Mouse (Mus musculus): Measurements from ENCODE around the gene Lrrn4. TPM values are rescaled to one million over a fixed set of nuclear protein-coding genes. Genes with fewer than 3 reads are reported as not detected.
A peak's percentile ranks its signal among the peaks of the same experiment; 100 is the strongest.

The Lrrn4 gene
- polyA plus RNA-seq (2014; fragmentation: Nextera tagmentation; extraction: Ambion mirVana) = 9.3 and 11.3 TPM in 2 replicates

DNA sequence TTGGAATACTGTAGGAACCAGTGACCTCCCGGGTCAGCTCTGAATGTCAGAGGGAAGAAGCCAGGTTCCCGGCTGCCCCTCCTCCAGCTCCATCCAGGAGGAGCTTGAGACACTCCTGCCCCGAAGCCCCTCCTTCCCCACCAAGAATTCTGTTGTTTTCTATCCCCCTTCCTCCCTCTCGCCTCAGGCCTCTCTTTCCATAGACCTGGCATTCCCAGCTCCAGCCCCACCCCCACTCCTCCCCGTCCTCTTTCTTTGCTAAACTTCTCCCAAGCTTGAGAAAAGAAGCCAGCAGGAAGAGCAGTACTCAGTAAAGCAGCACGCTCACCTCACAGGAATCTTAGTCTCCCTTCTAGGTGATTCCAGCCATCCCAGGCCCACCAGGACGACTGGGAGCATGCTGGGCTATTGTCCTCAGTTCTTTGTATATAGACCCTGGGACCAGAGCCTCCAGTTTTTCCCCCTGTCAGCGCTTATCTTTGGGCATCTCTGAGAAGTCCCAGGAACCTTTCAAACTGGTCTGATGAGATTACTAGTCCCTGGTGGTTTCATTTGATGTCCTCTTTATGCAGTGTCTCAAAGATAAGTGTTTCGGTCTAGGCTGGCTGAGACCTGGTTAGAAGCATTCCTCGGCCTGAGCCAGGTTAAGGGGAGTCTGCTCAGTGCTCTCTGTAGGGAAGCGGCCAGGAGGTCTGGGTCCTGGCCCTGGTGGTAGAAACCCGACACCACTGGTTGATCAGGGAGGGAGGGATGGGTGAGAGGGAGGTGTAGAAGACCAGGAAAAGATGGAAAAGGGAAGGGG lies at the start of gene Lrrn4:
Gene Lrrn4, minus strand, starts transcription at position 48 of the 802 bp plus-strand sequence.
- peak within 1 kb of the TSS; percentile 97 for H3K4me2 ChIP-seq (replicated peaks; ENCODE audit: low read depth, low read length)
- peak within 1 kb of the TSS; percentile 43 for H3K4me3 ChIP-seq (ENCODE audit: low read depth, low read length)
- H3K9ac ChIP-seq (replicated peaks; ENCODE audit: low read depth, low read length) = no peak within 1 kb of the TSS
- H3K27me3 ChIP-seq (ENCODE audit: control insufficient read depth, insufficient read depth, low read length) = peaks cover 7% of the 10 kb centered on the region
- WGBS = 14% methylated on average over 12 of the region's 12 CpGs
- no peak within 1 kb of the TSS for H3K27ac ChIP-seq (ENCODE audit: low read length)
- no peak for ATAC-seq (ENCODE audit: insufficient number of reproducible peaks, insufficient read depth, low FRiP score, low read depth)
- no peaks in the 10 kb centered on the region for H3K36me3 ChIP-seq (ENCODE audit: control insufficient read depth, insufficient read depth, low read length)
- H3K4me1 ChIP-seq (ENCODE audit: control insufficient read depth, insufficient read depth, low read length) = no peaks in the 10 kb centered on the region; the same call in 1 of the 2 replicates
- no peaks in the 10 kb centered on the region for H3K9me3 ChIP-seq (ENCODE audit: control insufficient read depth, low read depth, low read length)

DNA sequence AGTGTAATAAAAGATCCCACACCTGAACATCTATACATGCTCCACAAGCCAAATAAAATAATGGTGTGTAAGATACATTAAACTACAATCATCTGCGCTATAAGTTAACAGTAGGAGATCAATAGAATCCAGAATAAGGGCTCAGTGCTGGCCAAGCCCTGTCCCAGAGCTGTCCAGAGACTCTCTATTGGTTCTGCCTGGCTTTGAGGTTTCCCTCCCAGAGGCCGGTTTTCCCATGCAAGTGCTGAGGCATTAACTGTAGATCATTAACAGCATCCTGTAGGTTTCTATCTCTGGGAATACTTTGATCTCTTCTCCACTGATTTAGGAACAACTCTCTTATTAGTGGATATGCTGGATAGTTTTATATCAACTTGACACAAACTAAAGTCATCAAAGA lies 48.3 kb upstream of the Lrrn4 start:
- no peak overlapping the region for H3K4me3 ChIP-seq (ENCODE audit: low read depth, low read length)
- H3K36me3 ChIP-seq (ENCODE audit: control insufficient read depth, insufficient read depth, low read length) = no peaks in the 10 kb centered on the region
- H3K4me1 ChIP-seq (ENCODE audit: control insufficient read depth, insufficient read depth, low read length) = no peaks in the 10 kb centered on the region
- ATAC-seq (ENCODE audit: insufficient number of reproducible peaks, insufficient read depth, low FRiP score, low read depth) = no peak
- no peak overlapping the region for H3K9ac ChIP-seq (replicated peaks; ENCODE audit: low read depth, low read length)
- WGBS = 77% methylated on average over 2 of the region's 2 CpGs
- no peak overlapping the region for H3K27ac ChIP-seq (ENCODE audit: low read length)
- no peak overlapping the region for H3K4me2 ChIP-seq (replicated peaks; ENCODE audit: low read depth, low read length)
- no peaks in the 10 kb centered on the region for H3K27me3 ChIP-seq (ENCODE audit: control insufficient read depth, insufficient read depth, low read length)
- no peaks in the 10 kb centered on the region; the same call in 1 of the 2 replicates for H3K9me3 ChIP-seq (ENCODE audit: control insufficient read depth, low read depth, low read length)

DNA sequence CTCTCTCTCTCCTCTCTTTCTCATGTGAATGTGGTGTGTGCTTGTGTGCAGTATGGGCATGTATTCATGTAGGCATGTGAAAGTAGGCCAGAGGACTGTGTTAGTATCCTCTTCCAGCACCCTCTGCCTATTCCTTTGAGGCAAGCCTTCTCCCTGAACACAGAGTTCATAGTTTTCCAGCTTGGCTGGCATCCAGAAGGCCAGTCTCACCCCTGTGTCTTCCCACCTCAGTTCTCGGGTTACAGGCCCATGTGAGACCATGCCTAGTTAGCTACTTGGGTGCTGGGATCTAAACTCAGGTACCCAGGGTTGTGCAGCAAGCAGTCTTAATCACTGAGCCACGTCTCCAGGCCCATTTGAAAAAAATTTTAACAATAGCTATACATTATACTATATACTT lies 47.2 kb upstream of the Lrrn4 start:
- Histone ChIP-seq H3K4me3 (ENCODE audit: low read depth, low read length) (no peak overlapping the region), H3K9ac (replicated peaks; ENCODE audit: low read depth, low read length) (no peak overlapping the region), H3K27ac (ENCODE audit: low read length) (no peak overlapping the region), H3K4me1 (ENCODE audit: control insufficient read depth, insufficient read depth, low read length) (no peaks in the 10 kb centered on the region), H3K27me3 (ENCODE audit: control insufficient read depth, insufficient read depth, low read length) (no peaks in the 10 kb centered on the region), H3K4me2 (replicated peaks; ENCODE audit: low read depth, low read length) (no peak overlapping the region), H3K9me3 (ENCODE audit: control insufficient read depth, low read depth, low read length) (no peaks in the 10 kb centered on the region; the same call in 1 of the 2 replicates), H3K36me3 (ENCODE audit: control insufficient read depth, insufficient read depth, low read length) (no peaks in the 10 kb centered on the region)
- ATAC-seq (ENCODE audit: insufficient number of reproducible peaks, insufficient read depth, low FRiP score, low read depth) = no peak
- WGBS = 53% methylated on average over 2 of the region's 2 CpGs

DNA sequence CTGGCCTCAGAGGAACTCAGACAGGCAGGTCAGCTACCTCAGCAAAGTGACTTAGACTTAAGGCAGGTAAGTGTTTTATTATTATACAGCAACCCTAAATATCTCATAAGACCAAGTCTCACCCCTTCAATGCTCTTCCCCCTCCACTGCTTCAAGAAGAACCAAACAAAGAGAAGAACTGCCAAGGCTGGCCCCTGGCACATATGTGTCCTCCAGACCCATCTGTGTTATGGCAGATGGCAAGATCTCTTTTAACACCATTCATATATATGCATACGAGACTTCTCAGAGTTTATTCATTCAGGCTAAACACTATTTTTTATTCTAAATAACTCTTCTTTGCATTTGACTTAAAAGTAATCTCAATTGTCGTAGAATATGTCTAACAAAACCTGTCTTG lies 46.6 kb upstream of the Lrrn4 start:
- Histone ChIP-seq H3K9ac (replicated peaks; ENCODE audit: low read depth, low read length) (no peak overlapping the region), H3K27ac (ENCODE audit: low read length) (no peak overlapping the region), H3K4me3 (ENCODE audit: low read depth, low read length) (no peak overlapping the region), H3K4me1 (ENCODE audit: control insufficient read depth, insufficient read depth, low read length) (no peaks in the 10 kb centered on the region), H3K9me3 (ENCODE audit: control insufficient read depth, low read depth, low read length) (no peaks in the 10 kb centered on the region; the same call in 1 of the 2 replicates), H3K36me3 (ENCODE audit: control insufficient read depth, insufficient read depth, low read length) (no peaks in the 10 kb centered on the region), H3K4me2 (replicated peaks; ENCODE audit: low read depth, low read length) (no peak overlapping the region), H3K27me3 (ENCODE audit: control insufficient read depth, insufficient read depth, low read length) (no peaks in the 10 kb centered on the region)
- no peak for ATAC-seq (ENCODE audit: insufficient number of reproducible peaks, insufficient read depth, low FRiP score, low read depth)
- WGBS = 71% methylated on average over 2 of the region's 2 CpGs

DNA sequence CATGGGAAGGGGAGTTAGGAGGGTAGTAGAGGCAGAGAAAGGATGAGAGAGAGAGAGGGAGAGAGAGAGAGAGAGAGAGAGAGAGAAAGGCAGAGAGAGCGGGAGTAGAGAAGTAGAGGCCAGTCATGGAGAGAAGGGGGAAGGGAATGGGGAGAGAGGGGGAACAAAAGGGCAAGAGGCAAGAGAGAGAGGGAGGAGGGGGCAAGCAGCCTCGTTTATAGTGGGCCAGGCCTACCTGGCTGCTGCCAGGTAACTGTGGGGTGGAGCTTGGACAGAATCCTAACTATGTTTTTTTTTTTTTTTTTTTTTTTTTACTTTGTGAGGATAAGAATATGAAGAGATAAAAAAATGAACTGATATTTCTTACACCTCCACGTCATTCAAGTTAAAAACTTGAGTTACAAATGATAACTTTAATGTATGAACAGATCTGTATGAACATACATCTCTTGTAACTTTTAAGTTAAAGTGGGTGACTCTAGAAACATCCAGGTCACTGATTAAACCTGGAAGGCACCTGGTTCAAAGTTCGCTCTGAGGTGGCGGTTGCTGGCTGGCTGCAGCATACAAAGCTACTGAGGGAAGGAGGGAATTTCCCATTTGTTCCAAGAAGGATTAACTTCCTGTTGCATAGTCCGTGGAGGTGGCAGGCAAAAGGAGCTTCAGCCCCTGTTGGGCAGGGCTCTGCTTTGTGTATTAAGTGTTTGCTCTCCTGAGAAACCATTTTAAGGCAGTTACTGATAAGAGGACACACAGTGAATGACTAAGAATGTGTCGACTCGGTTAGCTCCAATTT lies 42.8 kb upstream of the Lrrn4 start:
- H3K27ac ChIP-seq (ENCODE audit: low read length) = peak overlapping the region; percentile 78
- peak; percentile 93 for ATAC-seq (ENCODE audit: insufficient number of reproducible peaks, insufficient read depth, low FRiP score, low read depth)
- no peaks in the 10 kb centered on the region for H3K4me1 ChIP-seq (ENCODE audit: control insufficient read depth, insufficient read depth, low read length)
- no peak overlapping the region for H3K4me2 ChIP-seq (replicated peaks; ENCODE audit: low read depth, low read length)
- H3K27me3 ChIP-seq (ENCODE audit: control insufficient read depth, insufficient read depth, low read length) = no peaks in the 10 kb centered on the region
- no peaks in the 10 kb centered on the region for H3K36me3 ChIP-seq (ENCODE audit: control insufficient read depth, insufficient read depth, low read length)
- H3K4me3 ChIP-seq (ENCODE audit: low read depth, low read length) = no peak overlapping the region
- no peaks in the 10 kb centered on the region for H3K9me3 ChIP-seq (ENCODE audit: control insufficient read depth, low read depth, low read length)
- H3K9ac ChIP-seq (replicated peaks; ENCODE audit: low read depth, low read length) = no peak overlapping the region
- WGBS = 37% methylated on average over 8 of the region's 8 CpGs

DNA sequence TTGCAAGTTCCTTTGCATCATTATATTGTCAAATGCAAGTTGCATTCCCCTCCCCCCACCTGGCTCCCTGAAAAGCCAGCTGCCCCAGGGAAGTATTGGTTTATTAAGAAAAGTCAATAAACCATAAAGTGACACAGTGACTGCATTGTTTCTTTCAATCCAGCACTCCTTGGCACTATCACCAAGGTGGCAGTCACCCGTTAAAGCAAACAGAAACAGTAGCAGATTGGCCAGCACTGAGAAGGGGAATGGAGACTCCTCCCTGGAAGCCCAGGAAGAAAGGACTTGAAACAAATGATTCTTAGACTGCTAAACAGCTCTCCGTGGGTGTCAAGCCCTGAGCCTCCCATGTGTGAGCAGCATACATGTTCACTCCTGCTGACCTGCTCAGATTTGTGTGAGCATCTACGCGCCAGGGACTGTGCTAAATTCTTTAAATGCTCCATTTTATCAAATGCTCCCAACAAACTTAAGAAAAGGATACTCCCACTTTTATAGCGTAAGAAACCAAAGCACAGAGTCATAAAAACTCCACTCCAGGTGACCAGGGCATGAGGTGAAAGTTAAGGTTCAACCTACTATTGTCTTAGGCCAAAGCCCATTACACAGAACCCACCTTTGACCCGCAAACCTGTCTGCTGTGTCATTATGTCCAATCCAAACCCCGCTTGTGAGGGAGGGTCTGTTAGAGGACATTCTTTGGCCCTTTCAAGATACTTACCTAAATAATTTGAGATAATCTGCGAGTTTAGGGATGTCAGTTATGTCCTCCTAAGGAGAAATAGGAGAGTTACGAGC lies 41.6 kb upstream of the Lrrn4 start:
- Histone ChIP-seq H3K27ac (ENCODE audit: low read length) (peak overlapping the region; percentile 78), H3K4me2 (replicated peaks; ENCODE audit: low read depth, low read length) (no peak overlapping the region), H3K4me3 (ENCODE audit: low read depth, low read length) (no peak overlapping the region), H3K9me3 (ENCODE audit: control insufficient read depth, low read depth, low read length) (no peaks in the 10 kb centered on the region), H3K4me1 (ENCODE audit: control insufficient read depth, insufficient read depth, low read length) (no peaks in the 10 kb centered on the region), H3K36me3 (ENCODE audit: control insufficient read depth, insufficient read depth, low read length) (no peaks in the 10 kb centered on the region), H3K9ac (replicated peaks; ENCODE audit: low read depth, low read length) (no peak overlapping the region), H3K27me3 (ENCODE audit: control insufficient read depth, insufficient read depth, low read length) (no peaks in the 10 kb centered on the region)
- WGBS = 61% methylated on average over 9 of the region's 9 CpGs
- peak; percentile 82 for ATAC-seq (ENCODE audit: insufficient number of reproducible peaks, insufficient read depth, low FRiP score, low read depth)

DNA sequence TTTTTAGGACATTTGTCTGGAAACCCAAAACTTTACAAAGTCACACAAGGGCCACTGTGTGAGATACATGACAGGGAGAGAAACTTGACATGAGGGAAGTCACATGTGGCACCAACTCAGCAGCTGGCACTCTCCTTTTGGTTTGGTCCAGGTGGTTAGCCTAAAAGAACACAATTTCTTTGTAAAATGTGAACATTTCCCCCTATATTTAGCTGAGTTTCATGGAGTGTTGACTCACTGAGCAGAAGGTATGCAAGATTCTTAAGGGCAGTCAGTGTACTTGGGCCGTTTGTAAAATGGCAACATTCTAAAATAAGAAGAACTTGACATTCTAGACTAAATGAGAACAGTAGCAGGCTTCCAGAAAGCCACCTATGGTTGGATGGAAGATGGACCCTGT lies 34.1 kb upstream of the Lrrn4 start:
- Histone ChIP-seq H3K4me1 (ENCODE audit: control insufficient read depth, insufficient read depth, low read length) (no peaks in the 10 kb centered on the region), H3K27me3 (ENCODE audit: control insufficient read depth, insufficient read depth, low read length) (no peaks in the 10 kb centered on the region), H3K4me3 (ENCODE audit: low read depth, low read length) (no peak overlapping the region), H3K9ac (replicated peaks; ENCODE audit: low read depth, low read length) (no peak overlapping the region), H3K4me2 (replicated peaks; ENCODE audit: low read depth, low read length) (no peak overlapping the region), H3K36me3 (ENCODE audit: control insufficient read depth, insufficient read depth, low read length) (no peaks in the 10 kb centered on the region), H3K9me3 (ENCODE audit: control insufficient read depth, low read depth, low read length) (no peaks in the 10 kb centered on the region), H3K27ac (ENCODE audit: low read length) (no peak overlapping the region)
- 63% methylated on average over 1 of the region's 1 CpGs for WGBS
- ATAC-seq (ENCODE audit: insufficient number of reproducible peaks, insufficient read depth, low FRiP score, low read depth) = no peak

DNA sequence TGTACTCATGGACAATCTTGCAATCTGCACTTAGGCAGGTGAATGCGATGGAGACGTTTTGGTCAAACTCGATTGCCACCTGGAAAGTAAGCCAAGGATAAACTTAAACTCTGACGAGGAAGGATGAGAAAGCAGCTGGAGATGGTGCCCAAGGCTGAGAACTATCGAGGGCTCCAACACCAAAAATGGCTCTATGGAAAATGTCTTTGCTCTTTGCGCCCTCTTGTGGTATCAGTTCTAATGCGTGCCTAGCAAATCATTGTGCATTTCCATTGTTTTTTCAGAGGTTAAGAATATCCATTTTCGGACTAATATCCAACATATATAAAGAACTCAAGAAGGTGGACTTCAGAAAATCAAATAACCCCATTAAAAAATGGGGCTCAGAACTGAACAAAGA lies 26.1 kb upstream of the Lrrn4 start:
- no peak overlapping the region for H3K9ac ChIP-seq (replicated peaks; ENCODE audit: low read depth, low read length)
- H3K36me3 ChIP-seq (ENCODE audit: control insufficient read depth, insufficient read depth, low read length) = no peaks in the 10 kb centered on the region
- H3K4me1 ChIP-seq (ENCODE audit: control insufficient read depth, insufficient read depth, low read length) = no peaks in the 10 kb centered on the region
- no peaks in the 10 kb centered on the region for H3K27me3 ChIP-seq (ENCODE audit: control insufficient read depth, insufficient read depth, low read length)
- no peaks in the 10 kb centered on the region for H3K9me3 ChIP-seq (ENCODE audit: control insufficient read depth, low read depth, low read length)
- ATAC-seq (ENCODE audit: insufficient number of reproducible peaks, insufficient read depth, low FRiP score, low read depth) = no peak
- H3K27ac ChIP-seq (ENCODE audit: low read length) = no peak overlapping the region
- no peak overlapping the region for H3K4me2 ChIP-seq (replicated peaks; ENCODE audit: low read depth, low read length)
- WGBS = 31% methylated on average over 8 of the region's 8 CpGs
- H3K4me3 ChIP-seq (ENCODE audit: low read depth, low read length) = no peak overlapping the region
